Mouse (Mus musculus): ENCODE data around the gene Zfp386. TPM values are rescaled to one million over a fixed set of nuclear protein-coding genes. Genes with fewer than 3 reads are reported as not detected.

Zfp386 gene
- total RNA-seq (2015) (48.7 and 59.7 TPM in 2 replicates), total RNA-seq (2017) (35.5 and 37.2 TPM in 2 replicates)

DNA sequence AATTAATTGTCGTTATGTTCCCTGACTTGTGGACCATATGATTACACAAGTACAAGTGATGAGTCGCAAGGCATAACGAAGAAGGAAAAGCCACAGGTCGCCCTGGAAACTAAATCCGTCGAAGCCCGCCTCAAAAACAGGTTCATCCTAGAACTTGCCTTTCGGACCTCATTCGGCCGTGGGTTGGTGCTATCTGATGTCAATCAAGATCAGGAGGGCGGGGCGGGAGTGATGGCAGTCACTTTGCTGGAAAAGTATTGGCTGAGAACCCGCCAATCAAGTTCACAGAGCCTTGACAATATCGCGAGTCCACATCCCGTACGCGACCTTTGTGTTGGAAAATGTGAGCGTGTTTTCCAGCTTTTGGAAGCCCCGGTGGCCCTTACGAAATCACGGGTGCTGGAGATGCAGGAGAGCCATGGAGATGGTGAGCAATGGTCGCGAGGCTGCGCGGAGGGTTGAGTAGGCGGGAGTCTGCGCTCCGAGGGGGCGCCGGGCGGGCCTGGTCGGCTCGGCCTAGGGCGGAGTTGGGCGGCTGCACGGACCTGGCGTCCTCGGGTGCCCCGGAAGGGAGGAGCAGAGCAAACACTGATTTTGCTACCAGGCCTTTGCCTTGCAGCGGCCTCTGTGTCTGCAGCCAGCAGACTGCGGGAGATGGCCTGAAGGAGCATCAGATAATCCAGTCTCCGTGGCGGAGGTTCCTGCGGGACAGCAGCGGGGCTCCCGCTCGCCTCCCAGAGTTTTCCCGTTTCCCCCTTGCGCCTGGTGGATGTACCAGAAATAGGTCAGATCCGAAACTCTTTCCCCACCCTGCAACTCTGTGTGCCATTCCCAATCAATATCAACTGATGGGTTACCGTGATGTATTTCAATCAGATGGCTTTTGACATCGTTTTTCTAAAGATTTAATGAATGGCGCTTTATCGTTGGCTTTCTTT lies at the start of gene Zfp386:
TSS of gene Zfp386 (plus strand) at position 285 of the 938 bp plus-strand sequence.
- peak; percentile 95 for ATAC-seq (replicated peaks; ENCODE audit: poor library complexity)

DNA sequence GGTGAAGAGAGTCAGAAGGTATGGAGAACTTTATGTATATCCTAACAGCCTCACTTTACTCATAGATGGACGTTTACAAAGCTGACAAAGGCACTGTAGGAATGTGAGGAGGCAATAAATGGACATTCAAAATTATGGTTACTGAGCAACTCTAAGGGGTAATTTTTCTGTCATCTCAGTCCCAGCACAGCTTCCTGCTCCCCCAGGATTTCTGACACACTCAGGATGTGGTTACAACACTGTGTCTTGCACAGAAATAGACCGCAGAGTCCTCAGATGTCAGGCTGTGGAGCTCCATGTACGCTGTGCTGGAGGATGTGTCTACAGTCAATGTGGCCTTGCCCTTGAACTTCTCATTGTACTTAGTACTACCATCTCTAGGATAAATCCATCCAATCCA lies 47.7 kb upstream of the Zfp386 start:
- ATAC-seq (replicated peaks; ENCODE audit: poor library complexity): peak; percentile 61

DNA sequence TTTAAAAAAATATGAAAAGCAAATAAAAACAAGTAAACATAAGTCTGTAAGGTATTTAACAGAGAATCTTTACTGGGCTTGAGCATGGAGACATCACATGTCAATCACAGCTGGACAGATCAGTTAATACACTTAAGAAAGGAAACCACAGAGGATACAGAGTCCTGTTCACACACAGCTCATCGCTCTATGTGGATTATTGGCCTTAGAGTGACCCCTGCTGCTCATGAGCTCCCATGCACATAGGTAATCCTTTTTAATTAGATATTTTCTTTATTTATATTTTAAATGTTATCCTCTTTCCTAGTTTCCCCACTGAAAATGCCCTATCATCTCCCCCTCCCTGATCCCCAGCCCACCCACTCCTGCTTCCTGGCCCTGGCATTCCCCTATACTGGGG lies 44.6 kb upstream of the Zfp386 start:
- ATAC-seq (replicated peaks; ENCODE audit: poor library complexity): peak; percentile 88

DNA sequence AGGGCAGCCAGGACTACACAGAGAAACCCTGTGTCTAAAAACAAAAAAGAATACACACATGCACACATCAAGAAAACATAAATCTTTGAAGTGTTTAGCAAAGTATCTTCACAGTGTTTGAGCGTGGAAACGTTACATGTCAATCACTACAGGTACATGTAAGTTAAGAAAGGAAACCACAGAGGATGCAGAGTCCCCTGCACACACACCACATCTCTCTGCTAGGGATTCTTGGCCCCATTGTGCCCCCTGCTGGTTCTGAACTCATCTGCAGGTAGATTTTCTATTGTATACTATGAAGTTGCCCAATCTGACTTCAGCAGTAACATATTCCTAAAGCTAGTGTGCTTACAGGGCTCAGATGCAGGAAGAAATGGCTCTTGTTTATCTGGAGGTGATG lies 36.7 kb upstream of the Zfp386 start:
- ATAC-seq (replicated peaks; ENCODE audit: poor library complexity): peak; percentile 86

DNA sequence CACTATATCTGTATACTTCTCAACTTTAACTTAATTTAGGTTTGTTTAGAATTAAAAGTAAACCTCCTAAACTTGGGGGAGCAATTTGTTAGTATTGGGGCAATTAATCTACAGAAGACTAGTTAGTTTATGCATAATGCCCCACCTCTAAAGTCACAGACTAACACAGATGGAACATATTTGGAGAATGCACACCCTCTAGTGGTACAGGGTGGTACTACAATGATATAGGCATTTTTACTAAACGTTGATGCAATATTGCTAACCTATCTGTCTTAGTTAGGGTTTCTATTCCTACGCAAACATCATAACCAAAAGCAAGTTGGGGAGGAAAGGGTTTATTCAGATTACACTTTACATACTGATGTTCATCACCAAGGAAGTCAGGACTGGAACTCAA lies 19.4 kb upstream of the Zfp386 start:
- peak; percentile 93 for ATAC-seq (replicated peaks; ENCODE audit: poor library complexity)

DNA sequence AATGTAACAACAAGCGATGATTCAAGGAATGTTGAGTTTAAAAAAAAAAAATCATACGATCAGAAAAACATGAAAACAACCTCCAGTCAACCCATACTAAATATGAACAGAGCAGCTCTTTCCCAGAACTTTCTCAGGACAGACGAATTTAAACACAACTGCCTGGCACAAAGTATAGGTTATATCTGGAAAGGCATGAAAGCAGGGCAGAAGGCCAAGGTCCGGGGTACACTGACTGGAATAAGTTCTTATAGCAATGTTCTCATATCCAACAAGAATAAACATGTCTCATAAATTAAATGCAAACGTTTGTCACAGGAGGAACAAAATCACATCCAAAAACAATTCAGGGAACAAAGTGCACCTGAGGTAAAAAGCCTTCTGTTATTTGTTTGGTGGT lies 12.2 kb upstream of the Zfp386 start:
- ATAC-seq (replicated peaks; ENCODE audit: poor library complexity): no peak

DNA sequence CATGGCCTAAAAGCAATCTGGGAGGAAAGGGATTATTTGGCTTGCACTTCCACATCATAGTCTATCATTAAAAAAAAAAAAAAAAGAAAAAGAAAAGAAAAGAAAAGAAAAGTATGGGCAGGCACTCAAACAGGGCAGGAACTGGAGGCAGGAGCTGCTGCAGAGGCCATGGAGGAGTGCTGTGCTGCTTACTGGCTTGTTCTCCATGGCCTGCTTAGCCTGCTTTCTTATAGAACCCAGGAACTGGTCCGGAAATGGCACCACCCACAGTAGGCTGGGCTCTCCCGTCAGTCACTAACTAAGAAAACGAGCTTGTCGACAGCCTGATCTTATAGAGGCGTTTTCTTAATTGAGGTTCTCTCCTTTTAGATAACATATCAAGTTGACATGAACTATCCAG lies 2.7 kb upstream of the Zfp386 start:
- no peak for ATAC-seq (replicated peaks; ENCODE audit: poor library complexity)

DNA sequence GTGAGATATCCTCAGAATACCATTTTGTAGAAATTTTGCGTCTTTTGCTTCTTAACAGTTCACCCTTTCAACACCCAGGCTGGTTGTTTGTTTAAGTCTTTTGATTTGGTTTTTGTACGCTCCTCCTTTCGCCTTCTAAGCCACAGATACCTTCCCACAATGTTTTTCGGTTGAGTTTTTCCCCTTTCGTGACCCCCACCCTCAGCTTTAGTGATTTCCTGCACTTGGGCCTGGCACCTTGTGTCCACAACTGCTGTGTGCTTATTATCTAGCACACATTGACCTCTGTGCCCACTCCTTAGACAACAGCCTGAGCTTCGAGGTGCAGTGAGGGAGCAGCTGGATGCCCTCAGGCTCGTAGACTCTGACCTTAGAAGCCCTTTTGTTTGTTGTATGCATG lies 1.2 kb downstream of the Zfp386 start:
- no peak for ATAC-seq (replicated peaks; ENCODE audit: poor library complexity)

DNA sequence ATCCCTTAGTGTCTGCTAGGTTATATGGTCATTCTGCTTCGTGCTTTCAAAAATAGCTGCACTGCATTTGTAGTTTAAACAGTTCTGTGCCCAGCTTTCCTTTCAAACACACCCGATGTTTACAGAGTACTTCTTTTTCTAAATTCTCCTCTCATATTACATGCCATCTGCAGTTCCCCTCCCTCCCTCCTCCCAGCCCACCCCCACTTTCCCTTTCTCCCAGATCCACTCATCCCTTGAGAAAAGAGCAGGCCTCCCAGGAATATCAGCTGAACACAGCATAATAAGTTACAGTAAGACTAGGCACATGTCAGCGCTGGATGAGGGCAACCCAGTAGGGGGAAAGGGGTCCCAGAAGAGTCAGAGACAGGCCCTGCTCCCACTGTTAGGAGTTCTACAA lies 1.7 kb downstream of the Zfp386 start:
- ATAC-seq (replicated peaks; ENCODE audit: poor library complexity): no peak

DNA sequence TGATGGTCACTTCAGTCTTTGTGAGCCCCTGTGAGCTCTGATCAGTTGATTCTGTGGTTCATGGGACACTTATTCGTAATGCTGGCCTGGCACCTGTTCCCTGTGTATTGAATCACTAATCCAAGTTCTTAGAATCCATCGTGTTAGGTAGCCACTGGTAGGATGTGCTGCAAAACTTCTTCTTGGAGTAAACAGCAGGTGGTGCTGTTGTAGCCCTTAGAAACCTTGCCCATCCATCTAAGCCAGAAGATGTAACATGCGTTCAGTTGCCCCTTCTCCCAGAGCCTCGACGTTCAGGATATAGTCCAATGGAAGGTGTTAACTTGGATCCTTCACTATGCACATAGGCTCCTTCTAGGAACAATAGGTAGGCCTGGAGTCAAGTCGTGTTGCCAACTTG lies 2.2 kb downstream of the Zfp386 start:
- peak; percentile 37 for ATAC-seq (replicated peaks; ENCODE audit: poor library complexity)

DNA sequence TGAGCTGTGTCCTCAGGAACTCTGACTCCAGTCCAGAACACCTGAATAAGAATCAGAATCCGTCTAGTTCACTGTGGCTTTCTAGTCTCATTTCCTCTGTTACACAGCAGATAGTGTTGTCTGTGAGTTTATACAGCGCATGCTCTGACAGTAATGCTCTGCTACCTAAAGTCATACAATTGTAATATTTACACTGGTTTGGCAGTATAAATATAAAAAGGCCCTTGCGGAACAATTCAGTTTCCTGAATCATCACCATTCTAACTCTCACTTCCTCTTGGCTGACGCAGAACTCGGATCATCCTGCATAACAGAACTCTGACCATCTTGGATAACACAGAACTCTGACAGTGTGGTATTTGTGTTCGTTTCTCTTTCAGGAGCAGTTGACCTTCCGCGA lies 6.8 kb downstream of the Zfp386 start:
- peak; percentile 80 for ATAC-seq (replicated peaks; ENCODE audit: poor library complexity)

DNA sequence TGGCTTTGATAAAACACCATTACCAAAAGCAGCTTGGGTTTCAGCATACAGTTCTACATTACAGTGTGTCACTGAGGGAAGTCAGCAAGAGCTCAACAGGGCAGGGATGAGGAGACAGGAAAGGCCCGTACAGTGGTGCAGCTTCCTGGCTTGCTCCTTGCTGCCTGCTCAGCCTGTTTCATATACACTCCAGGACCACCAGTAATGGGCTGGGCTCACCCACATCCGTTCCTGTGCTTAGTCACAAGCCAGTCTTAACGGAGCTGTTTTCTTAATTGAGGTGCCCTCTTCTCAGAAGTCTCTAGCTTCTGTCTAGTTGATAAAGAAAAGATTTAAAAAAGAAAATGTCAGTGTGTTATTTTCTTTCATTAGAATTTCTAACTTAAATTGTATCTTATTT lies 8.6 kb downstream of the Zfp386 start:
- ATAC-seq (replicated peaks; ENCODE audit: poor library complexity): no peak

DNA sequence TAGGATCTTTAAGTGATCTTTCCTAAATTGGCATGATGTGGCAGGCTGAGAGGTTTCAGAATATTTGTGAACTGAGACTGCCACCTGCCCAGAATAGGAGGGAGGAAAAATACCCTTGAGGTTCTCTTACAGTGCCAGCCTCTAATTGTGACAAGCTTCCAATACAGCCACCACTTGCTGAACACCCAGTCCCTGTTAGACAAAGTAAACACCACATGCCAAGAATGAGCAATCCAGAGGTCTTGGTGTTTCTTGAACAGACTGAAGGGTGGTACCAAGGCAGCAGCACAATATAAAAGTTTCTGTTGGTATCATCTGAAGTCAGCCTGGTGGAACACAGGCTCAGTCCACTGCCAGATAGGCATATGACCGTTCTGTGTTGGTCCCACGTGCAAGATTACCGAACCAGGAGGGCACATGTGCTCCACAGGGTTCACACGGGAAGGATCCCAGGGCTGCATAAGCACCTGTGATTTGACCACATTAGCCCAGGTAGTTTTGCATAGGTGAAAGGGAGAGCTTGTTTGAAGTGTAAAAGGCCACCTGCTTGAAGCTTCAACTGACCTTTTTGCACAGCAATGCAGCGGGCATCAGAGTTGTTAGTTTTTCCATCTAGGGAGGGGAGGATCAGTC lies 14.2 kb downstream of the Zfp386 start:
- ATAC-seq (replicated peaks; ENCODE audit: poor library complexity): 0 out of 2 replicates have a peak, but pooled peaks have one; percentile 11

DNA sequence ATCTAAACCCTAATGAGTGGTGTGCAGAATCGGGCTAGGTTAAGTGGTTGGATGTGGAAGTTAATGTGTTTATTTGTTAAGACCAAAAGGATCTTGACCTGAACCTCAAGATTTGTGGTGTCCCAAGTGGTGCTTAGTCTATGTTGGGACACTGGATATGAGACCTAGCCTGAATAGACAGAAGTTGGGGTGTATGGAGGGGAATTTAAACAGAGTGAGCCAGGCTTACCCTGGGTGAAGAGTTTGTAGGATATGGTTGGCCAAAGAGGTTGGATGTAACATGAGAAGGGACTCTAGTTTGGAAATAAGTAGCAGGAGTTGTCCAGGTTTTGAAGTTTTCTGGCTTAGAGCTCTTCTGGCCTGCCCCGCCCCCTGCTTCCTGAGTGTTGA lies 14.7 kb downstream of the Zfp386 start:
- no peak for ATAC-seq (replicated peaks; ENCODE audit: poor library complexity)

DNA sequence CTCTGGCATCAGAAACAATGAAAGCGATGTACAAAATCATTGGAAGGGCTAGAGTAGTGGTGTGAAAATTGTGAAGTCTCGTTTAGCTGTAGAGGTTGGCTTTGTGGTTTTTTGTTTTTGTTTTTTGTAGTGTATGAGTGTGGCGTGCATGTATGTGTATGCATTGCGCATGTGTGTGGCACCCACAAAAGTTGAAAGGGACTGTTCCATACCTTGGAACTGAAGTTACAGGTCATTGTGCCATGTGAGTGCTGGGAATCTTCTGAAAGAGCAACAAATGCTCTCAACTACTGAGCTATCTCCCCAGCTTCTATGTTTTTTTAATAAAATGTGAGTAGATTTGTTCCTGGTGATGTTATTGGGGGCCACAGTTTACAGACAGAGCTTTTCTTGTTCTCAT lies 15.5 kb downstream of the Zfp386 start:
- no peak for ATAC-seq (replicated peaks; ENCODE audit: poor library complexity)

DNA sequence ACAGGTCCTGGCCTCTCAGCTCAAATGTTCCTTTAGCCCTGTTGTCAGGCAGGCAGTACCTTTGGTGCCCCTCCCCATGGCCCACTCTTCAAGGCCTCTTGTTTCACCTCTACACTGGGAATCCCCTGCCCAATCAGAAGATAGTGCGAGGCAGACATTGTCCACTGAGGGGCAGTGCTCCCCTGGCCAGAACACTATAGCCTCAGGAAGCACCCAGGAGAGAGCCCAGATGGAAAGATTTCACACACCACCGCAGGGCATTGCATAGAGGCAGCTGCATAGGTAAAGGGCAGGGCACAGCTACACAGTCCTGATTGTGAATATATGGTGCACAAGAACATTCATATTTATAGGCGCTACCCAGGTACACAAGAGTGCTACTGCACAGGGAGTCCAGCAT lies 23.5 kb downstream of the Zfp386 start:
- ATAC-seq (replicated peaks; ENCODE audit: poor library complexity): peak; percentile 92

DNA sequence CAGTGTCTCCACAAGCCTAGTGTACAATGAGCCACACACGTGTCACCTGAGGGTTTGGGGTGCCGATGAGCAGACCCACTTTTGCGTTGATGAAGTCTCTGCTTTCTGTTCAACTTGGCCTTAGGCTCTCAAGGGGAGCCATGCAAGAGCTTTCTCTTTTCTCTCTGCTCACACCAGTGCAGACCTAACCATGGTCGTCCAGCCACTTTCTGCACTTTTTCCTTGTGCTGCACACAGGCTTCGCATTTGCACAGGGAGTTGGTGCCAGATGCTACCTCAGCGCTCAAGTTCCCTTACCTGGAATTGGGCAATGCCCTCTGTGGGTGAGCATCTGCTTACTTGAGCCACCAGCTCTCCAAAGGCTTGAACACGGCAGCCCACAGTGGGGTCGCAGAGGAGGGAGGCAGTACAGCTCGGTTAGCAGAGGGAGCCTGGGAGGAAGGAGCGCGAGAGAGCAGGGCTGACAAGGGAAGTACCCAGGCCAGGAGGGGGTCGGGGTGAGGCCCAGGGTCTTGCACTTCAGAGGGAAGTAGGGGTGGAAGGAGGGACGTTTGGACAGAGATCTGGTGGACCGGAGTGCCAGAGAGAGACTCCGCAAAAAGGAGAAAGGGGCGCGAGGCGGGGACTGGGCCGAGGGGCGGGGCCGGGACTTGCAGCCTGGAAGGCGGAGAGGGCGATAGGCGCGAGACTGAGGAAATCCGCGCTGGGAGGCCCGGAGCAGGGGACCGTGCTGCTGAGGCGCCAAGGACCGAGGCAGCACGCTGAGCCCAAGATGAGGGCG lies 29.7 kb downstream of the Zfp386 start, which contains the start of gene Vipr2:
TSS of gene Vipr2 (plus strand) at position 653 of the 781 bp plus-strand sequence.
- ATAC-seq (replicated peaks; ENCODE audit: poor library complexity): peak; percentile 86

DNA sequence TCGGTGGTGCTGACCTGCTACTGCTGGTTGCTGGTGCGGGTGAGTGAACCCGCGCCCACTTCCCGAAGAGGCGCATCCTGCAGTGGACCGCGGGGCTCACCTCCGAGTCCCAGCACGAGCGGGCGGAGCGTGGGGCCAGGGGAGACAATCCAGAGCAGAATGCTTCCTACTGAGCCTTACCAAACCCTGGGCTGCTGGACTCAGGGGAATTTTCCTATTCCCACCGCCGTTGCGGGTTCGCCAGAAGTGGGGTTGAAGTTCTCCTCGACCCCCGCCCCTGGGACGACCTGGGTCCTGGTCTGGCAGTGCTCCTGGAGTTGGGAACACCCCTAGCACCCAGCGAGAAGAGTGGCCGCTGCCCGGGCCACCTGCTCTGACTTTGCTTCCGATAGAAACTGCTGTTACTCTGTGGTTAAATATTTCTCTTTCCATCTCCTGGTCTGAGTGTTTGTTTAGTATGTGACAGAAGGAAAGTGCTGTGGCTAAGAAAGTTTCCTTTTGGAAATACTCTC lies 30.4 kb downstream of the Zfp386 start:
- peak; percentile 25 for ATAC-seq (replicated peaks; ENCODE audit: poor library complexity)

DNA sequence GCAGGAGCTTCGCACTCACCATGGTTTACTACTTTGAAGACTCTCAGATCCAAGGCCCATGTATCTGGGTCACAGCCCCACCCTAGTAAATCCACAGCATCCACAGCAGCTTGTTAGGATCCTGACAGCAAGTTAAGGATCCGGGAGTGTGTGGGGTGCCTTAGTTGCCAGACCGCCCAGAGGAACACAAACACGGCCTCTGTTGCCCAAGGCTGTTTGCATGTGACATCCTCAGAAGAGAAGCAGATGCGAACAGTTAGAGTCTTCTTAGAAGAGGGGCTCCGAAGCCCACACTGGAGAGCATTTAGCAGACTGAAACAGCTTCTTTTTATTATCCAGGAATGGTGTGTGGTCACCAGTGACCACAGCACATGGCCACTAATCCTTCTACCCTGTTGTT lies 35.6 kb downstream of the Zfp386 start:
- ATAC-seq (replicated peaks; ENCODE audit: poor library complexity): no peak

DNA sequence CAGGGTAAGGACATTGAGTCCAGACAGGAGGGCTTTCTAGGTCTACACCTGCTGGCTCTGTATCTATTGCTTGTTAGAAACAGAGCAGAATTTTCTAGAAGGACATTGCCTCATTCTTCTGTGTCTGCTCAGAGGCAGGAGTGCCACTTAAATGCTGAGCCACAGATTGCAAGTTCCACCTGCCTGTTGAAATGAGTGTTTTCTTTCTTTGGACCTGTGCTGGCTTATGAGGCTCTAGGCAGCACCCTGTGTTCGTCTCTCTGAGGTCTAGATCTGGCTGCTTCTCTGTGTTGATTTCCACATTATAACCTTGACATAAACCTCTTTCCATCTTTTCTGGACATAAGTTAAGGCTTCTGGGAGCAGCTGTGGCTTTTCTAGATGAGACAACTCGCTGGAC lies 36.8 kb downstream of the Zfp386 start:
- no peak for ATAC-seq (replicated peaks; ENCODE audit: poor library complexity)

DNA sequence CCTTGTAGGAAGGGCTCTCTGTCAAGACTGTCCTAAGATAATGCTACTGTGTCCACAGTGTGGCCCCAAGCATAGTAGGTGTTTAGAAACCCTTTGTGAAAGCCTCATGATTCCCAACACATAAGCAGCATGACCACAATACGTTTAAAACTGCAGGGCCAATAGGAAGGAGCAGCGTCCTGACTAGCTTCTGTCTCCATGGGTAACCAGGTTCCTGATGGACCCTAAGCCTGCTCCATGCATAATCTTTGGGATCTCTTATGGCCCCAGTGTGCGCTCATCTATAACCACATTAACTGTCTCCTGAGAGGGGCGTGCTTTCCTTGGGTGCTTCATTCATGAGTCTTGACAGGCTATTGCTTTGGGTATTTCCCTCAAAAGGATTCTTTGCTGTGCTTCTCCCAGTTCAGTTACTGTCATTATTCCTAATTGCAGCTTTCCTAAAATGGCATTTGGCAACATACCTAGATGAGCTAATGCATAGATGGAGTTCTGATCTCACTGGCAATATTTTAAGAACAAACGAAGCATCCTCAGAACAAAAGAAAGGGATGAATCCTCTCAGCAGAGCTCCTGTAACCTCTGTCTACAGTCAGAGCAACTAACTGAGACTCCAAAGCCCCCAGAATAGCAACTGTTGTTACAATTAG lies 39.6 kb downstream of the Zfp386 start:
- ATAC-seq (replicated peaks; ENCODE audit: poor library complexity): no peak
